Mouse (Mus musculus) midbrain, postnatal 0 days (tissue): ENCODE measurements around the gene Asxl1. TPM values are rescaled to one million over a fixed set of nuclear protein-coding genes. Genes with fewer than 3 reads are reported as not detected.

Source experiments
- ATAC-seq: fragments of 200-750 bp; cut with Nextera tagmentation; 2 replicates; pipeline ENCODE4 v1.8.0; 2017; ENCODE audit warnings: moderate number of reproducible peaks, mild to moderate bottlenecking, moderate TSS enrichment, moderate library complexity; ENCODE audit not compliant: low FRiP score
- DNase-seq: peaks from one replicate; pipeline ENCODE4 v3.0.0-alpha.2; 2015; ENCODE audit warnings: low spot score
- H3K27ac ChIP-seq: fragments of 300-500 bp; sonication (generic); 2 replicates; pipeline ENCODE4 v1.5.1; 2014; ENCODE audit warnings: low read depth, mild to moderate bottlenecking, low read length, mixed read lengths
- H3K27me3 ChIP-seq: fragments of 300-500 bp; sonication (generic); 2 replicates; pipeline ENCODE4 v1.6.1; 2014; ENCODE audit warnings: low read length, control low read depth, mixed read lengths; ENCODE audit not compliant: insufficient read depth
- H3K36me3 ChIP-seq: fragments of 300-500 bp; sonication (generic); 2 replicates; pipeline ENCODE4 v1.6.1; 2014; ENCODE audit warnings: low read length, control low read depth, mixed read lengths; ENCODE audit not compliant: insufficient read depth
- H3K4me1 ChIP-seq: fragments of 300-500 bp; sonication (generic); 2 replicates; pipeline ENCODE4 v1.6.1; 2014; ENCODE audit warnings: mild to moderate bottlenecking, control low read depth, antibody characterized with exemption, low read length, mixed read lengths; ENCODE audit not compliant: insufficient read depth
- H3K4me2 ChIP-seq: fragments of 300-500 bp; sonication (generic); 2 replicates; pipeline ENCODE4 v1.6.1; 2014; ENCODE audit warnings: low read depth, mild to moderate bottlenecking, low read length, mixed read lengths; ENCODE audit not compliant: poor library complexity, severe bottlenecking
- H3K4me3 ChIP-seq: fragments of 300-500 bp; sonication (generic); 2 replicates; pipeline ENCODE4 v1.5.1; 2014; ENCODE audit warnings: low read depth, mild to moderate bottlenecking, low read length, moderate library complexity
- H3K9ac ChIP-seq: fragments of 300-500 bp; sonication (generic); replicated peaks from 2 replicates; pipeline ENCODE4 v1.6.1; 2014; ENCODE audit warnings: mild to moderate bottlenecking, low read length, moderate library complexity, mixed read lengths; ENCODE audit not compliant: poor library complexity, severe bottlenecking
- H3K9me3 ChIP-seq: fragments of 300-500 bp; sonication (generic); 2 replicates; pipeline ENCODE4 v1.6.1; 2016; ENCODE audit warnings: low read length, control low read depth
- CTCF ChIP-seq: IDR thresholded peaks from 2 replicates; pipeline ENCODE4 v1.5.1; 2016; ENCODE audit warnings: antibody characterized with exemption, mild to moderate bottlenecking
- WGBS: fragments of 180-500 bp; shearing (Covaris S2); extraction: QIAGEN DNeasy Blood & Tissue Kit; methylation state at CpG from one replicate; pipeline ENCODE4 v1.1.7; 2014; 5-methylcytosine and 5-hydroxymethylcytosine counted together
- polyA plus RNA-seq: library from polyadenylated mRNA; unstranded; fragments of >200 nt; fragmentation: Nextera tagmentation; extraction: Ambion mirVana; gene quantifications from 2 replicates; pipeline ENCODE4 v1.2.1, GENCODE M21; 2015
- total RNA-seq: library from RNA; depleted of rRNA; stranded (reverse); fragments of >200 nt; gene quantifications from 2 replicates; pipeline ENCODE4 v1.2.3, GENCODE M21; 2014

Asxl1 gene
- total and polyA plus RNA-seq, 2 experiments from 2014 or later, result 13.4 to 29.0 TPM

- ATAC-seq, result no peak
- no peak overlapping the region for H3K9ac ChIP-seq
- H3K4me2 ChIP-seq, result no peak overlapping the region
- no peak overlapping the region for H3K4me3 ChIP-seq
- no peaks in the 10 kb centered on the region for H3K27me3 ChIP-seq
- TF ChIP-seq CTCF, result no peak
- no peak overlapping the region for H3K27ac ChIP-seq
- no peak for DNase-seq
- H3K9me3 ChIP-seq, result no peaks in the 10 kb centered on the region
- no peaks in the 10 kb centered on the region for H3K4me1 ChIP-seq
- 85% methylated on average over 9 of the region's 9 CpGs for WGBS
- peaks cover 48% of the 10 kb centered on the region for H3K36me3 ChIP-seq
Measured at GRCm38 (mm10) chr2:153325706-153326376, 19.8 kb upstream of the Asxl1 start.

- no peak overlapping the region for H3K27ac ChIP-seq
- no peaks in the 10 kb centered on the region for H3K27me3 ChIP-seq
- no peak overlapping the region for H3K4me3 ChIP-seq
- DNase-seq (no peak), ATAC-seq (no peak)
- no peak overlapping the region for H3K9ac ChIP-seq
- no peak for TF ChIP-seq CTCF
- H3K4me1 ChIP-seq, result no peaks in the 10 kb centered on the region
- no peaks in the 10 kb centered on the region for H3K9me3 ChIP-seq
- 97% methylated on average over 5 of the region's 5 CpGs for WGBS
- no peak overlapping the region for H3K4me2 ChIP-seq
- H3K36me3 ChIP-seq, result peaks cover 37% of the 10 kb centered on the region
Measured at GRCm38 (mm10) chr2:153332271-153332670, 13.4 kb upstream of the Asxl1 start.

- 94% methylated on average over 3 of the region's 3 CpGs for WGBS
- no peak for TF ChIP-seq CTCF
- ATAC-seq, result no peak
- H3K9me3 ChIP-seq, result no peaks in the 10 kb centered on the region
- DNase-seq, result no peak
- H3K36me3 ChIP-seq, result peaks cover 37% of the 10 kb centered on the region
- H3K27ac ChIP-seq, result no peak overlapping the region
- H3K4me3 ChIP-seq, result no peak overlapping the region
- no peak overlapping the region for H3K4me2 ChIP-seq
- no peaks in the 10 kb centered on the region for H3K4me1 ChIP-seq
- H3K9ac ChIP-seq, result no peak overlapping the region
- no peaks in the 10 kb centered on the region for H3K27me3 ChIP-seq
Measured at GRCm38 (mm10) chr2:153332981-153333380, 12.6 kb upstream of the Asxl1 start.

GRCm38 (mm10) chr2:153333822-153334232 lies 11.8 kb upstream of the Asxl1 start:
- H3K4me2 ChIP-seq, result no peak overlapping the region

GRCm38 (mm10) chr2:153334281-153334680 lies 11.3 kb upstream of the Asxl1 start:
- H3K27me3 ChIP-seq, result no peaks in the 10 kb centered on the region
- no peak overlapping the region for H3K4me3 ChIP-seq
- 76% methylated on average over 3 of the region's 3 CpGs for WGBS
- H3K4me1 ChIP-seq, result no peaks in the 10 kb centered on the region
- no peak for TF ChIP-seq CTCF
- no peak overlapping the region for H3K4me2 ChIP-seq
- DNase-seq (no peak), ATAC-seq (no peak)
- peaks cover 35% of the 10 kb centered on the region for H3K36me3 ChIP-seq
- no peak overlapping the region for H3K9ac ChIP-seq
- no peaks in the 10 kb centered on the region for H3K9me3 ChIP-seq
- H3K27ac ChIP-seq, result no peak overlapping the region

More at GRCm38 (mm10) chr2:153333822-153334232, 11.8 kb upstream of the Asxl1 start:
- H3K36me3 ChIP-seq, result peaks cover 37% of the 10 kb centered on the region
- no peak for TF ChIP-seq CTCF
- no peak overlapping the region for H3K27ac ChIP-seq
- no peaks in the 10 kb centered on the region for H3K4me1 ChIP-seq
- DNase-seq (no peak), ATAC-seq (no peak)
- H3K9ac ChIP-seq, result no peak overlapping the region
- no peaks in the 10 kb centered on the region for H3K27me3 ChIP-seq
- H3K9me3 ChIP-seq, result no peaks in the 10 kb centered on the region
- WGBS, result 84% methylated on average over 6 of the region's 6 CpGs
- H3K4me3 ChIP-seq, result no peak overlapping the region

- 84% methylated on average over 2 of the region's 2 CpGs for WGBS
- no peak for TF ChIP-seq CTCF
Measured at GRCm38 (mm10) chr2:153336117-153336516, 9.5 kb upstream of the Asxl1 start.

More at GRCm38 (mm10) chr2:153336117-153336516, 9.5 kb upstream of the Asxl1 start:
- no peak overlapping the region for H3K27ac ChIP-seq
- H3K9ac ChIP-seq, result no peak overlapping the region
- no peak overlapping the region for H3K4me2 ChIP-seq
- no peaks in the 10 kb centered on the region for H3K9me3 ChIP-seq
- H3K4me1 ChIP-seq, result no peaks in the 10 kb centered on the region
- no peaks in the 10 kb centered on the region for H3K27me3 ChIP-seq
- H3K4me3 ChIP-seq, result no peak overlapping the region
- DNase-seq (no peak), ATAC-seq (no peak)
- peaks cover 18% of the 10 kb centered on the region for H3K36me3 ChIP-seq
